Mouse (Mus musculus) liver, embryonic 16.5 days (tissue): ENCODE results near the gene Apoc3. TPM values are rescaled to one million over a fixed set of nuclear protein-coding genes. Genes with fewer than 3 reads are reported as not detected.

Source experiments
- ATAC-seq: fragments of 200-750 bp; cut with Nextera tagmentation; 2 replicates; pipeline ENCODE4 v1.8.0; 2017; ENCODE audit warnings: low read depth, mild to moderate bottlenecking, moderate number of reproducible peaks, moderate library complexity
- H3K27ac ChIP-seq: fragments of 300-500 bp; sonication (generic); 2 replicates; pipeline ENCODE4 v1.5.1; 2014; ENCODE audit warnings: mild to moderate bottlenecking, low read length
- H3K27me3 ChIP-seq: fragments of 300-500 bp; sonication (generic); 2 replicates; pipeline ENCODE4 v1.6.1; 2014; ENCODE audit warnings: low read depth, low read length, mixed read lengths; ENCODE audit not compliant: control insufficient read depth, insufficient read depth
- H3K36me3 ChIP-seq: fragments of 300-500 bp; sonication (generic); 2 replicates; pipeline ENCODE4 v1.6.1; 2014; ENCODE audit warnings: mild to moderate bottlenecking; ENCODE audit not compliant: control insufficient read depth, insufficient read depth
- H3K4me1 ChIP-seq: fragments of 300-500 bp; sonication (generic); 2 replicates; pipeline ENCODE4 v1.6.1; 2014; ENCODE audit warnings: low read depth, low read length, mixed read lengths; ENCODE audit not compliant: control insufficient read depth
- H3K4me2 ChIP-seq: fragments of 300-500 bp; sonication (generic); 2 replicates; pipeline ENCODE4 v1.6.1; 2014; ENCODE audit warnings: low read depth, low read length, mixed read lengths
- H3K4me3 ChIP-seq: fragments of 300-500 bp; sonication (generic); 2 replicates; pipeline ENCODE4 v1.5.1; 2014; ENCODE audit warnings: low read depth, mild to moderate bottlenecking, low read length
- H3K9ac ChIP-seq: fragments of 300-500 bp; sonication (generic); 2 replicates; pipeline ENCODE4 v1.6.1; 2014; ENCODE audit warnings: low read depth, low read length
- H3K9me3 ChIP-seq: fragments of 300-500 bp; sonication (generic); replicated peaks from 2 replicates; pipeline ENCODE4 v1.6.1; 2016; ENCODE audit warnings: low read length; ENCODE audit not compliant: control insufficient read depth
- WGBS: fragments of 180-500 bp; shearing (Covaris S2); extraction: QIAGEN DNeasy Blood & Tissue Kit; methylation state at CpG from one replicate; pipeline ENCODE4 v1.1.7; 2014; ENCODE audit not compliant: insufficient replicate concordance; 5-methylcytosine and 5-hydroxymethylcytosine counted together
- polyA plus RNA-seq: library from polyadenylated mRNA; unstranded; fragments of >200 nt; fragmentation: Nextera tagmentation; extraction: Ambion mirVana; gene quantifications from 2 replicates; pipeline ENCODE4 v1.2.1, GENCODE M21; 2015

Apoc3 gene
- polyA plus RNA-seq = 9.3 and 14.0 TPM in 2 replicates

DNA sequence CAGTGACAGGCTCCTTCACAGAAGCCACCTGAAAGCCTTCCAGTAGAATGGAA is at the start of gene Apoc3:
TSS of gene Apoc3 (minus strand) at position 41 of the 53 bp plus-strand sequence.
- Histone ChIP-seq H3K9me3 (no peaks in the 10 kb centered on the region), H3K27me3 (no peaks in the 10 kb centered on the region), H3K36me3 (no peaks in the 10 kb centered on the region), H3K4me2 (no peak within 1 kb of the TSS), H3K4me3 (no peak within 1 kb of the TSS), H3K4me1 (peaks cover 9% of the 10 kb centered on the region), H3K27ac (0 out of 2 replicates have a peak within 1 kb of the TSS, but pooled peaks have one; percentile 4), H3K9ac (no peak within 1 kb of the TSS)
- no peak for ATAC-seq

DNA sequence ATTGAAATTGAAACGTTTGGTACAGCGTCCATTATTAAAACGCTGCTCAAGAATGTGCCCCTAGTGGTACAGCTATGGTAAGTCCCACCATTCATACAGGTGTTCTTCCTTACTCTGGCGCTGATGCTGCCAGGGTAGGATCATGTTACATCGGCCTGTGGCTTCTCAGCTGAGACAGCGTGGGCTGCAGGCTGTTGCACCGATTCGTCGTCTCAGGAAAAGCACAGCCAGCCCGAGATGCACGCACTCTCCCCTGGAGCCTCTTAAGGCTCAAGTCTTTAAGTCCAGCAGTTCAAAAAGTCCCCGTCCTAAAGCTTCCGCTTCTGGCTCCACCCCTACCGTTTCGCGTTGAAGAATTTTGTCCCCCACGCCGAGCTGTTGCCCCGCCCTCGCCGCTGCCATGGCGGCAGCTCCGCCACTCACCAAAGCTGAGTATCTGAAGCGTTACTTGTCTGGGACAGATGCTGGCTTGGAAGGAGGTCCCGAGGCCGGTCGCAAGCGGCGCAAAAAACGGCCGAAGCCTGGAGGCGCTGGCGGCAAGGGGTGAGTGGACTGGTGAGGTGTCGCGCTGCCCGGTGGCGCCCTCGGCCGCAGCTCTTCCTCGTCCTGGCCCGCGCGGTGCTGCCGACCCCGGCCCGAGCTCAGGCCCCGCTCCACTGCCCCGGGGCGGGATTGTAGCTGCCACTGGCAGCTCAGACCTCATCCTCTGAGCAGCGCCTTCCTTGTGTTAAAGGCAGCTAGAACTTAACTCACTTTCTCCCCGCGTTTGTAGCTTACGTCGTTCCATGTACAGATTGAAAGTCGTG is 47.4 kb upstream of the Apoc3 start, which contains the start of gene Bud13:
TSS of gene Bud13 (plus strand) at position 378 of the 806 bp plus-strand sequence.
- Histone ChIP-seq H3K9me3 (no peaks in the 10 kb centered on the region), H3K4me3 (peak within 1 kb of the TSS; percentile 97), H3K27me3 (no peaks in the 10 kb centered on the region), H3K36me3 (peaks cover 22% of the 10 kb centered on the region), H3K27ac (peak within 1 kb of the TSS; percentile 84), H3K9ac (peak within 1 kb of the TSS; percentile 93), H3K4me2 (peak within 1 kb of the TSS; percentile 85), H3K4me1 (peaks cover 10% of the 10 kb centered on the region)
- peak; percentile 90 for ATAC-seq
- WGBS = under 1% methylated on average over 53 of the region's 55 CpGs

DNA sequence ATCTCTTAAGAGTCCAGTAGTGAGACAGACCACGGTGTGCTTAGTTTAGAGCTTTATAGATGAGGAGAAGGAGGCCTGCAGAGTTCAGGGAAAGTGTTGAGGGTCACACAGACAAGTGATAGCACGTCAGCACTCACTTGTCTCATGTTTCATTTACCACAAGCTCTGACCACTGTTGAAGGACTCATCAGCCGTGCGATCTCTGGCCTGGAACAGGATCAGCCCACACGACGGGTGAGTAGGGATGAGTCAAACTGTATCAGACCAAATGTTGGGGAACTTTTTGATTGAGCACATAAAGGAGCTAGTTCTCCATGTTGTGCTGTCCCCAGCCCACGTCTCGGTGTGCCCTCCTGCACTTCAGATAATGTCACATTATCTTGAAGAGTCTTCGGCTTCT is 39.1 kb upstream of the Apoc3 start:
- H3K9ac ChIP-seq = no peak overlapping the region

DNA sequence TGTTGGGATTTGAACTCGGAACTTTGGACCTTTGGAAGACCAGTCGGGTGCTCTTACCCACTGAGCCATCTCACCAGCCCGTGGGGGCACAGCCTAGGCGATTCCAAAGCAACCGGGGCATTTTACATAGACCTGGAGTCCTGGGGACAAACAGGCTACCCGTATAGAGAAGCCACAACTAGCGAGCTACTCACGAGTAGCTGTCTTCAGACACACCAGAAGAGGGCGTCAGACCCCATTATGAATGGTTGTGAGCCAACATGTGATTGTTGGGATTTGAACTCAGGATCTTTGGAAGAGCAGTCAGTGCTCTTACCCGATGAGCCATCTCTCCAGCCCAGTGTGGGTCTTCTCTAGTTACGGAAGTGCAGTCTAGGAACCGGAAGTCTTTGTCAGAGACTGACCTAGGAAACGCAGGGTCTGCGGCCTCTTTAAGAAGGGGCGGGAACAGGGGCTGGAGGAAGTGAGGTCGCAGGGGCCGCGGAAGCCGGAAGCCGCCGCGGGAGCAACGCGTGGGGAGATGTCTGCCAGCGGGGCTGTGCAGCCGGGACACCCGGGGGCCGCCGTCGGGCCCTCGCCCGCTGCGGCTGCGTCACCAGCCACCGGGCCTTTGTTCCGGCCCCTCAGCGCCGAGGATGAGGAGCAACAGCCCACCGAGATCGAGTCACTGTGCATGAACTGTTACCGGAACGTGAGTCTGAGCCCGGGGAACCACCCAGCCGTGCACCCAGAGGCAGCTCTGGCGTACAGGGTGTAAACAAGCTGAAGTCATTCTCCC is 37.4 kb upstream of the Apoc3 start, which contains the start of gene Zpr1:
TSS of gene Zpr1 (plus strand) at position 388 of the 778 bp plus-strand sequence.
- Histone ChIP-seq H3K4me2 (peak within 1 kb of the TSS; percentile 79), H3K9ac (peak within 1 kb of the TSS; percentile 75), H3K27me3 (no peaks in the 10 kb centered on the region), H3K36me3 (peaks cover 22% of the 10 kb centered on the region), H3K9me3 (no peaks in the 10 kb centered on the region), H3K27ac (peak within 1 kb of the TSS; percentile 68), H3K4me3 (peak within 1 kb of the TSS; percentile 88), H3K4me1 (peaks cover 18% of the 10 kb centered on the region)
- 2% methylated on average over 45 of the region's 45 CpGs for WGBS
- peak; percentile 91 for ATAC-seq

More for the DNA sequence above, 39.1 kb upstream of the Apoc3 start:
- Histone ChIP-seq H3K4me3 (no peak overlapping the region), H3K9me3 (no peaks in the 10 kb centered on the region), H3K4me2 (no peak overlapping the region), H3K27ac (no peak overlapping the region), H3K36me3 (peaks cover 25% of the 10 kb centered on the region), H3K4me1 (peaks cover 18% of the 10 kb centered on the region), H3K27me3 (no peaks in the 10 kb centered on the region)
- WGBS = 67% methylated on average over 9 of the region's 9 CpGs
- ATAC-seq = no peak

DNA sequence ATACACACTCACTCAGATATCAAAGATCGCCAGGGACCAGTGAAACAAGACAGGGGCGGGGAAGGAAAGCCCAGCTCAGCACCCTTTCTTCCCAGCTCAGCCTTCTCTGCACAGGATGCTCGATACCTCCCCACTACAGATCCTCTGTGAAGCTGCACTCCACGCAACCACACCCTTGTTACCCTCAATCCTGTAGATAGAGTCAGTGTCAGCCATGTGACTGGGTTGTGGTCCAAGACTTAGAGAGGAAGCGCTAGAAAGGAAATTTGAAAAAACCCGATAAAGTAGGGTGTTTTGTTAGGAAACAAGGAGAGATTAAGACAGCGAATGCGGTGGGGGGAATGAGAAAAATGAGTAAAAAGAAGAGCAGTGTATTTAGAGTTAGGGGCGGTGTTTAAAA is 36.6 kb upstream of the Apoc3 start:
- ATAC-seq = no peak
- peak overlapping the region; percentile 79 for H3K4me2 ChIP-seq
- H3K9me3 ChIP-seq = no peaks in the 10 kb centered on the region
- peaks cover 18% of the 10 kb centered on the region for H3K36me3 ChIP-seq
- H3K4me3 ChIP-seq = peak overlapping the region; percentile 88
- H3K9ac ChIP-seq = peak overlapping the region; percentile 75; the same call in 1 of the 2 replicates
- H3K27me3 ChIP-seq = no peaks in the 10 kb centered on the region
- H3K27ac ChIP-seq = no peak overlapping the region
- peaks cover 18% of the 10 kb centered on the region for H3K4me1 ChIP-seq
- 24% methylated on average over 9 of the region's 9 CpGs for WGBS

DNA sequence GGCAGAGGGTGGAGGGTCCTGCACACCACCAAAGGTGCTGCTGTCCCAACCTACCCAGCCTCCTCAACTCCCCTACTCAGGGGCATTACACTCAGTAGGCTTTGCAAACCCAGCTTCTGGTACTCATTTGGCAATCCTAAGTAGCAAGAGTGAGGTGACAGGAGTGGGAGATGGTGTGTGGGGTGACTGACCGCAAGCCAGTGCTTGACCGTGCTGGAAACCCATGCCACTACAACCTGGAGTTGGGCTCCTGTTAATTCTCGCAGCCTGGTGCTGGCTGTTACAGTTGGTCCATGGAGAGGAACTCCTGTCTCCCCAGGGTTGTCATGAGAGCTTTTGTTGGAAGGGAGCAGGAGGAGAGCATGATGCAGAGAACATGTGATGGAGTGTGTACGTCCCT is 35.3 kb upstream of the Apoc3 start:
- Histone ChIP-seq H3K27ac (no peak overlapping the region), H3K36me3 (peaks cover 7% of the 10 kb centered on the region; the same call in 1 of the 2 replicates), H3K9ac (no peak overlapping the region), H3K4me3 (no peak overlapping the region), H3K27me3 (no peaks in the 10 kb centered on the region), H3K4me1 (peaks cover 18% of the 10 kb centered on the region), H3K4me2 (no peak overlapping the region), H3K9me3 (no peaks in the 10 kb centered on the region)
- no peak for ATAC-seq
- 84% methylated on average over 4 of the region's 4 CpGs for WGBS

DNA sequence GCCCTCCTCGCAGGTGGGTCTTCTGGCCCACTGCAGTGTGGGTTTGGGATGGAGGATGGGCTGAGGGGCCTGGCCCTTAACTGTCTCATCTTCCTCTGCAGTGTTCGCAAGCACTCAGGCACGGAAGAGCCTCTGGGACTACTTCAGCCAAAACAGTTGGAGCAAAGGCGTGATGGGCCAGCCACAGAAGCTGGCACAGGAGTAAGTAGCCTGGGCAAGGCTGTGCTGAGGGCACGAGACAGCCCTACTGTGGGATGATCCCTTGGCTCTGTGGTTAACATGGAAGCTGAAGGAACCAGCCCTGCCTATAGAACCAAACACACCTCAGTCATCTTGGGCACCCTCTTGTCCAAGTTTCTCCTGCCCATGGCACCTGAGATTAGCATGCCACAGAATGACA is 33.7 kb upstream of the Apoc3 start:
- Histone ChIP-seq H3K4me3 (no peak overlapping the region), H3K4me1 (peaks cover 13% of the 10 kb centered on the region), H3K9ac (no peak overlapping the region), H3K27me3 (no peaks in the 10 kb centered on the region), H3K27ac (no peak overlapping the region), H3K9me3 (no peaks in the 10 kb centered on the region), H3K4me2 (no peak overlapping the region), H3K36me3 (no peaks in the 10 kb centered on the region)
- 69% methylated on average over 5 of the region's 5 CpGs for WGBS
- ATAC-seq = no peak

DNA sequence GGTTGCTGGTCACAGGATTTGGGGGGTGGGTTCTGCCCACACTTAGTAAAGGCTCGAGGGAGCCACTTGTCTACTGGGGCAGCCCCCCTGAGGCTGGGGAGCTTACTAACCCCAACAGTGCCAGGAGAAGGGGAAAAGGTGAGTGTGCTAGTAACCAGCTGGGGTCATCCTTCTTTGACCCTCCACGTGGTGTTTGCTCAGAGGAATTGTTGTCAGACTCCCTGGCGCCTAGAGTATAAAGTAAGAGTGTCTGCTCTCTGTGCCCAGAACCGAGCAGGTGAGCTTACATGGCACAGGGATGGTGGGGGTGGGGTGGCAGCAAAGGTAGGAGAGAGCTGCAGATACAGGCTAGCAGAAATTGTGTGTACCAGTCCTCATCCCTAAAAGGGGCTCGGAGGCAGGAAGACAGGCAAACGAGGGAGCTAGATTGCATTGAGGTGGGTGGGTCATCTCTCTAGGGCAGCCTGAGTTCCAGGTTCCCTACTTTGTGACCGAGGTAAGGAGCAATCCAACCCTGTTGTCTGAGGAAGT is 33.0 kb upstream of the Apoc3 start, which contains the start of gene Apoa5:
TSS of gene Apoa5 (plus strand) at position 291 of the 531 bp plus-strand sequence.
- Histone ChIP-seq H3K27me3 (no peaks in the 10 kb centered on the region), H3K9me3 (no peaks in the 10 kb centered on the region), H3K27ac (no peak within 1 kb of the TSS), H3K36me3 (no peaks in the 10 kb centered on the region), H3K4me2 (no peak within 1 kb of the TSS), H3K4me3 (no peak within 1 kb of the TSS), H3K9ac (no peak within 1 kb of the TSS), H3K4me1 (peaks cover 7% of the 10 kb centered on the region)
- no peak for ATAC-seq
- WGBS = 33% methylated on average over 7 of the region's 7 CpGs

DNA sequence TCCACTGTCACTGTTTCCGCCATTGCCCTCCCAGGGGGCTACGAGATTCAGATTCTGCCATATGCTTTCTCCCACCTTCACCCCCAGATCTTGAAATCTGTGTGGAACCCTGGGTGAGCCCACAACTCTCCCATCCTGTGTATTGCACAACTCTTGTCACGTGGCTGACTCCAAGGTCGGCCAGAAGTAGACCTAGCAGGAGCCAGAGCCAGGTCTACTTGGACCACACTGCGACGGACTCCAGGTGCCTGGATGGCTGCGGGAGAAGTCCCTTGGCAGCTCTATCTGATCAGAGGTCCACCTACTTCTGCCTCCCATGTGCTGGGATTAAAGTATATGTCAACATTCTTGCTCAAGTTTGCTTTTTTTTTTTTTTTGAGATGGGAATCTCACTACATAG is 25.7 kb upstream of the Apoc3 start:
- 60% methylated on average over 7 of the region's 7 CpGs for WGBS
- Histone ChIP-seq H3K36me3 (no peaks in the 10 kb centered on the region), H3K4me2 (no peak overlapping the region), H3K9ac (no peak overlapping the region), H3K9me3 (no peaks in the 10 kb centered on the region), H3K4me3 (no peak overlapping the region), H3K4me1 (peaks cover 4% of the 10 kb centered on the region; the same call in 1 of the 2 replicates), H3K27me3 (no peaks in the 10 kb centered on the region), H3K27ac (no peak overlapping the region)
- no peak for ATAC-seq
